Mouse (Mus musculus) midbrain, embryonic 13.5 days (tissue): ENCODE results near the gene Agfg1. TPM values are rescaled to one million over a fixed set of nuclear protein-coding genes. Genes with fewer than 3 reads are reported as not detected.
"Not testable (repeated sequence)": the region's sequence is repeated elsewhere in the genome, so short reads cannot be mapped to it uniquely, and the experiment has no call there.

Experiments
- ATAC-seq: fragments of 200-750 bp; cut with Nextera tagmentation; 2 replicates; pipeline ENCODE4 v1.8.0; 2017; ENCODE audit warnings: mild to moderate bottlenecking, moderate TSS enrichment, moderate library complexity
- H3K27ac ChIP-seq: fragments of 300-500 bp; sonication (generic); 2 replicates; pipeline ENCODE4 v1.5.1; 2015; ENCODE audit warnings: inconsistent platforms, mild to moderate bottlenecking, moderate library complexity
- H3K27me3 ChIP-seq: fragments of 300-500 bp; sonication (generic); 2 replicates; pipeline ENCODE4 v1.6.1; 2015; ENCODE audit warnings: mild to moderate bottlenecking, inconsistent platforms
- H3K36me3 ChIP-seq: fragments of 300-500 bp; sonication (generic); 2 replicates; pipeline ENCODE4 v1.6.1; 2015; ENCODE audit warnings: mild to moderate bottlenecking, inconsistent platforms
- H3K4me1 ChIP-seq: fragments of 300-500 bp; sonication (generic); replicated peaks from 2 replicates; pipeline ENCODE4 v1.6.1; 2015; ENCODE audit warnings: inconsistent platforms
- H3K4me2 ChIP-seq: fragments of 300-500 bp; sonication (generic); replicated peaks from 2 replicates; pipeline ENCODE4 v1.6.1; 2015; ENCODE audit warnings: moderate library complexity, mild to moderate bottlenecking, inconsistent platforms
- H3K4me3 ChIP-seq: fragments of 300-500 bp; sonication (generic); replicated peaks from 2 replicates; pipeline ENCODE4 v1.5.1; 2015; ENCODE audit warnings: mild to moderate bottlenecking, inconsistent platforms
- H3K9ac ChIP-seq: fragments of 300-500 bp; sonication (generic); replicated peaks from 2 replicates; pipeline ENCODE4 v1.6.1; 2015; ENCODE audit warnings: mild to moderate bottlenecking, inconsistent platforms
- H3K9me3 ChIP-seq: fragments of 300-500 bp; sonication (generic); 2 replicates; pipeline ENCODE4 v1.6.1; 2016; ENCODE audit warnings: mild to moderate bottlenecking, inconsistent platforms
- WGBS: fragments of 180-500 bp; shearing (Covaris S2); methylation state at CpG from one replicate; pipeline ENCODE4 v1.1.7; 2015; 5-methylcytosine and 5-hydroxymethylcytosine counted together
- microRNA-seq: library from miRNA; unstranded; fragments of <30 nt; microRNA quantifications from one replicate; pipeline ENCODE4, GENCODE M21; 2016
- polyA plus RNA-seq: library from polyadenylated mRNA; unstranded; fragments of >200 nt; fragmentation: Nextera tagmentation; extraction: Ambion mirVana; gene quantifications from 2 replicates; pipeline ENCODE4 v1.2.1, GENCODE M21; 2015

Gene Agfg1
- polyA plus RNA-seq, 1 experiment from 2014 or later = 31.0 TPM

DNA sequence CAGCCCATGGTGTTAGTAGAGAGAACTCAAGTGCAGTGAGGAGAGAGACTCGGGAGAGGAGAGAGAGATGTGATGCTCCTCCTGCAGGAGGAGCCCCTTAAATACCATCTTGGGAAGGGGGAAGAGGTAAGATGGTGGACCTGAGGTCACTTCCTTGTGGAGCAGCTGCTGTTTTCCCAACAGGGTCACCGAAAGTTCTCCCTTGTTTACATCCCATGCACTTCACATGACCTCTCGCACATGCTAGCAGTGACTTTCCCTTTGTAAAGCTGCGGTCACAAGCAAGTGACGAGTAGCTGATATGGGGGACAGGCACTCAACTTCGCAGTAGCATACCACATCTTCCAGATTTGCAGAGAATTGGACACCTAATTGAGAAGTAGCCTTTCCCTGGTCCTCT is 92.0 kb downstream of the Agfg1 start, which contains the start of gene Gm6217:
TSS of gene Gm6217 (minus strand) at position 74 of the 400 bp plus-strand sequence.
- H3K4me1 ChIP-seq, H3K9me3 ChIP-seq, ATAC-seq, H3K4me3 ChIP-seq, H3K4me2 ChIP-seq, H3K36me3 ChIP-seq, H3K27me3 ChIP-seq, H3K27ac ChIP-seq, H3K9ac ChIP-seq: not testable (repeated sequence)
- no CpG with 5 or more reads among the region's 6 CpGs for WGBS

DNA sequence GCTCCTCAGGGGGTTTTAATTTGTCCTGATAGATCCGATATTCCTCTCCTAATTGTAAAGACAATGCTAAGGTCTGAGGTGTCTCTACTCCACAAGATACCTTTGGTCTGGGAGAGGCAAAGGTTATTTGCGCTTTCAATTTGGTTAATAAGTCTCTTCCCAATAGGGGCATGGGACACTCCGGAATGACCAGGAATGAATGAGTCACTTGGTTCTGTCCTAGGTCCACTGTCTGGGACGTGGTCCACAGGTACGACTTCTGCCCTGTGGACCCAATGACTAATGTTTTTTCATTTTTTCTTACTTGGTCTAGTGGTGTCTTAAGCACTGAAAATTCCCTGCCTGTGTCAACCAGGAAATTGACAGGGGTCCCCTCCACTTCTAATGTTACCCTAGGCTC is 99.4 kb downstream of the Agfg1 start:
- WGBS = 91% methylated on average over 5 of the region's 5 CpGs
- no peak overlapping the region for H3K9ac ChIP-seq
- no peaks in the 10 kb centered on the region; the same call in 1 of the 2 replicates for H3K9me3 ChIP-seq
- no peaks in the 10 kb centered on the region for H3K27me3 ChIP-seq
- ATAC-seq = no peak
- H3K27ac ChIP-seq = no peak overlapping the region
- H3K36me3 ChIP-seq = no peaks in the 10 kb centered on the region
- H3K4me1 ChIP-seq = no peaks in the 10 kb centered on the region
- H3K4me2 ChIP-seq = no peak overlapping the region
- no peak overlapping the region for H3K4me3 ChIP-seq

DNA sequence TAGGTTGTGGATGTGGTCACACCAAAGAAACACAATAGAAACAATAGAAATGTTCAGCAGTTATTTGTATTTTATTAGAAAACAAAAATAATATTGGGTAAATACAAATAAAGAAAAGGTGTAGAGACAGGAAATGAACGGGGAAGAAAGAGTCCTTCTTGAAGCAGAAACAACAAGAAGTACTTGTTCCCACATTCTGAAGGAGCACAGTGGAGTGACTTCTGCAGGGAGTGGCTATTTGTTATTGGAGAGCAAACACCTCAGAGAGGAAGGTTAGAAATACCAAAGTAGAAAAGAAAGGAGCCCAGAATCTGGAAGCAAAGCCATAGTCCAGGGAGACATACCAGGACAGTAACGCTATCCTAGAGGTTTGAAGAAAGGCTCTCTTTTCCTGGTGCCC is 103.2 kb downstream of the Agfg1 start:
- not testable (repeated sequence) for H3K27me3 ChIP-seq, H3K36me3 ChIP-seq, H3K4me3 ChIP-seq, ATAC-seq, H3K9ac ChIP-seq, H3K4me1 ChIP-seq, H3K9me3 ChIP-seq, H3K27ac ChIP-seq, H3K4me2 ChIP-seq
- 86% methylated on average over 1 of the region's 2 CpGs for WGBS

DNA sequence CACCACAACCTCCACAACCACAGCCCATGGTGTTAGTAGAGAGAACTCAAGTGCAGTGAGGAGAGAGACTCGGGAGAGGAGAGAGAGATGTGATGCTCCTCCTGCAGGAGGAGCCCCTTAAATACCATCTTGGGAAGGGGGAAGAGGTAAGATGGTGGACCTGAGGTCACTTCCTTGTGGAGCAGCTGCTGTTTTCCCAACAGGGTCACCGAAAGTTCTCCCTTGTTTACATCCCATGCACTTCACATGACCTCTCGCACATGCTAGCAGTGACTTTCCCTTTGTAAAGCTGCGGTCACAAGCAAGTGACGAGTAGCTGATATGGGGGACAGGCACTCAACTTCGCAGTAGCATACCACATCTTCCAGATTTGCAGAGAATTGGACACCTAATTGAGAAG is 104.0 kb downstream of the Agfg1 start, which contains the start of gene A030003K21Rik:
TSS of gene A030003K21Rik (minus strand) at position 94 of the 400 bp plus-strand sequence.
- WGBS = no CpG with 5 or more reads among the region's 6 CpGs
- H3K9me3 ChIP-seq, H3K4me1 ChIP-seq, ATAC-seq, H3K27me3 ChIP-seq, H3K36me3 ChIP-seq, H3K4me2 ChIP-seq, H3K27ac ChIP-seq, H3K9ac ChIP-seq, H3K4me3 ChIP-seq: not testable (repeated sequence)

DNA sequence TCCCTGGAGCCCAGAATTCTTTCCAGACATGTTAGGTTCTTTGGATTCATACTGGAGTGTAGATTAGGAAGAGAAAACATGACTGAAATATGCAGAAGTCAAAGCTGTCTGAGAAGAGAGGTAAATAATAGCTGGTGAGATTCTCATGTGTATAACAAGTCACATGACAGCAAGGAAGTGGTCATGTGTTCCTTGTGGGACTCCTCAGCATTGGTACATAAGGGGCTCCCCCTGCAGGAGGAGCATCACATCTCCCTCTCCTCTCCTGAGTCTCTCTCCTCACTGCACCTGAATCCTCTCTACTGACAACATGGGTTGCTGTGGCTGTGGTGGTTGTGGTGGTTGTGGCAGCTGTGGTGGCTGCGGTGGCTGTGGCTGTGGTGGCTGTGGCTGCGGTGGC is 106.7 kb downstream of the Agfg1 start:
- not testable (repeated sequence) for H3K9ac ChIP-seq, H3K27me3 ChIP-seq, H3K27ac ChIP-seq

DNA sequence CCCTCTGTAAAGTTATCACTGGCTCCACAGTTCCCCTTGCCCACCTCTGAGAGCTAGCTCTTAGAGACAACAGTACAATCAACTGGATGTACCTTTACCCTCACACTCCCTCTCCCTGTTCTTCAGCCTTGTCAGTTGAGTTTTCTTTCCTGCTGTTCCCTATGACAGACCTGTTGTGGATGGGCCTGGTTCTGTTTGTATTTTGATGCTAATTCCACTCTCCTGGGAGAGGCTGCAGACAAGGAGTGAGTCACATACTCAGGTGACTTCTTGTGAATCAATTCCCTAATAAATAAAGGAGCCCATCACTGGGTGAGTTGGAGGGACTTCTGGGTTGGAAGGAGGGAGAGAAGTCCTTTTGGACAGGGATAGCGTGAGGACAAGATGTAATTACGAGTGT is 109.3 kb downstream of the Agfg1 start:
- WGBS = 93% methylated on average over 2 of the region's 2 CpGs
- Histone ChIP-seq H3K27ac (no peak overlapping the region), H3K4me2 (no peak overlapping the region), H3K27me3 (no peaks in the 10 kb centered on the region), H3K9me3 (no peaks in the 10 kb centered on the region), H3K36me3 (no peaks in the 10 kb centered on the region), H3K4me1 (no peaks in the 10 kb centered on the region), H3K9ac (no peak overlapping the region), H3K4me3 (no peak overlapping the region)
- ATAC-seq = no peak

More for the DNA sequence above, 106.7 kb downstream of the Agfg1 start:
- H3K36me3 ChIP-seq, H3K4me2 ChIP-seq, H3K4me3 ChIP-seq, ATAC-seq, H3K9me3 ChIP-seq, H3K4me1 ChIP-seq: not testable (repeated sequence)
- 100% methylated on average over 1 of the region's 2 CpGs for WGBS

Small RNA genes lying within 50 kb of the gene (microRNA-seq; reads per million reads assigned to microRNA genes)
- gene Gm22396 = not detected

Other genes with a start within 250 kb of the Agfg1 start
- gene Mff, start 114.6 kb upstream of the Agfg1 start, polyA plus RNA-seq = 345 and 358 TPM in 2 replicates
- 0.11 and 0.22 TPM in 2 replicates for gene Tm4sf20, start 71.0 kb upstream of the Agfg1 start, polyA plus RNA-seq
- gene Gm47791, start 68.2 kb upstream of the Agfg1 start, polyA plus RNA-seq = not detected in 2 replicates
- gene A030005L19Rik, start 73.8 kb downstream of the Agfg1 start, polyA plus RNA-seq = 0.34 TPM in 1 of 2 replicates, not detected in the other
- not detected in 2 replicates for gene A030014E15Rik, start 85.4 kb downstream of the Agfg1 start, polyA plus RNA-seq
- gene Gm6217, start 91.9 kb downstream of the Agfg1 start, polyA plus RNA-seq = not detected in 2 replicates
- not detected in 2 replicates for gene A030003K21Rik, start 103.9 kb downstream of the Agfg1 start, polyA plus RNA-seq
- not detected in 2 replicates for gene Gm7544, start 116.5 kb downstream of the Agfg1 start, polyA plus RNA-seq
- not detected in 2 replicates for gene Gm47955, start 120.8 kb downstream of the Agfg1 start, polyA plus RNA-seq
- not detected in 2 replicates for gene Gm47959, start 161.1 kb downstream of the Agfg1 start, polyA plus RNA-seq
- 0.58 and 0.63 TPM in 2 replicates for gene Slc19a3, start 199.0 kb downstream of the Agfg1 start, polyA plus RNA-seq
- not detected in 2 replicates for gene Krtap28-10, start 203.0 kb downstream of the Agfg1 start, polyA plus RNA-seq
- not detected in 2 replicates for gene Gm47969, start 205.4 kb downstream of the Agfg1 start, polyA plus RNA-seq
- not detected in 2 replicates for gene A030005K14Rik, start 219.9 kb downstream of the Agfg1 start, polyA plus RNA-seq
- not detected in 2 replicates for gene Krtap28-13, start 221.4 kb downstream of the Agfg1 start, polyA plus RNA-seq